Mouse (Mus musculus) liver, postnatal 0 days (tissue): ENCODE results near the gene H2-T24.
A peak's percentile ranks its signal among the peaks of the same experiment; 100 is the strongest.
"Not testable (repeated sequence)": the region's sequence is repeated elsewhere in the genome, so short reads cannot be mapped to it uniquely, and the experiment has no call there.

ENCODE experiments used
- CTCF ChIP-seq: sonication (generic); IDR thresholded peaks from 2 replicates; pipeline ENCODE4 v1.5.1; 2016; ENCODE audit warnings: antibody characterized with exemption, low read depth
- EP300 ChIP-seq: IDR thresholded peaks from 2 replicates; pipeline ENCODE4 v1.6.1; 2016; ENCODE audit warnings: antibody characterized with exemption, low read depth, mild to moderate bottlenecking

GRCm38 (mm10) chr17:36035010-36035638, 14.8 kb upstream of the H2-T24 start:
- peak; percentile 76 for TF ChIP-seq CTCF
- not testable (repeated sequence) for TF ChIP-seq EP300
